Mouse (Mus musculus): ENCODE results near the gene Hamp.

DNA sequence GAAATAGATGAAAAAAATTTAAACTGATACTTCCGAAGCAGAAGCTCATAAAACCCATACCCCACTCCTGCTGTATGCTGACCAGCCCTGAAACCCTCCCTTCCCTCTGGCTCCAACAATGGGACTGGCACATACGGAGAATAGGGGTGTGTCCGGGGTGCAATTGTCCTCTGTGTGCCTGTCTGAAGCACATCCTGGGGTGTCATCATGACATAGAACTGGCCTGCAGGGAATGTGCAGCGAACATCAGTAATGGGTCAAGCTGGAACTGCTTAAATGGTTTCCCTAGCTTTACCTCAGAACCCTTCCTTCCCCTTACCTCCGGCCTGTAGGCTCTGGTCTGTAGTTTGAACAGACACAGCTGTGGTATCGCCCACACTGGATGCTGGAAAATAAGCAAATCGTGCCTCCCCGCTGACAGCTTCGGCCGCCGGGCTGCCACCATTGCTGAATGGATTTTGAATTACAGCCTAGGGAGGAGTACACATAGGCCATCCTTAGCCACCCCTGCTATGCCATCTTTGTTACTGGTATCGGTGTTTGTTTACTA lies 11.2 kb upstream of the Hamp start:
- no peak for TF ChIP-seq EP300 (IDR thresholded peaks at IDR 0.05; ENCODE audit: low read depth)
- TF ChIP-seq CTCF (IDR thresholded peaks at IDR 0.05; ENCODE audit: low read depth) = no peak
